9 mouse cellular contexts compared by ENCODE assay signal in the genomic region with DNA sequence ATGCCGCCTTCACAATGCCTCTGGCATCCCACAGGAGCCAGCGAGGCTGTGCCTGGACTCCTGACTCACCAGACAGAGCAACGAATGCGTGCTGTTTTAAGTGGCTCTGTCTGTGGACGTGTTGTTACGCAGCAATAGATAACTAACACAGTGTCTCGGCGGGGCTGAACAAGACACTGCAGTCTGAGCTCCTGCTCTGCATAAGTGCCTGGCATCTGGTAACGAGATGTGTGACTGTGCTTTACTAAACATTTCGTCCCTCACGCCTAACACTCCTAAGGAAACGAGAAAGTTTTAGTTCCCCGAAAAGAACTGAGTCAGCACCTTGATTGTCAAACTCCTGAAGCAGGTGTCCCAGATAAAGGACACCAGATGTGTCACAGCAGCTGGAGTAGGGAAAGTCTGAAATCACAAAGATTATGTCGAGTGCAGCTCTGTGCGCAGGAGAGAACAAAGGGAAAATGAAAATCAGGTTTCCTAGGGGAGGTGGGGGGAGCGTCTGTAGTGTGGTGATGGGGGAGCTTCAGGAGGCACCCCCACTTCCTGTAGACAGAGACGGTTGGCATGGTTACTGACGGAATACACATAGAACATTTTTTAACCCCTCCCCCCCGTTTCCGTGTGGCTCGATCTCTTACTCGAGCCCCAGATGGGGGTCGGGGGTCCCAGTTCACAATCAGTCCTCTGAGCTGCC.
DNase-seq lines count a peak whose midpoint lies in the region; ATAC-seq and TF ChIP-seq lines count a peak whose summit lies in the region.
"Had no signal": no experiment of that assay in that cellular context is flagged by ENCODE, and none has a peak within 500 bp of the region (broad histone marks: within the 10 kb centered on the region; RNA-seq: fewer than 3 reads in every experiment).

No protein-coding gene starts in this region.

- intact Hi-C loops in left cerebral cortex, postnatal 4 days (cut with DNase I), result no loop called here

- no peak overlapping the region for H3K4me3 ChIP-seq in lung, embryonic 15.5 days
- no peak overlapping the region for H3K4me3 ChIP-seq in limb, embryonic 11.5 days (ENCODE audit: low read depth, low read length)
- peak overlapping the region; percentile 5; the same call in 1 of the 2 replicates for H3K4me3 ChIP-seq in thymus, adult 2 months (ENCODE audit: control insufficient read depth, insufficient read depth, low read length)

- H3K4me1 ChIP-seq in lung, embryonic 15.5 days, result peaks cover 37% of the 10 kb centered on the region
- H3K4me1 ChIP-seq in limb, embryonic 11.5 days (ENCODE audit: control insufficient read depth, insufficient read depth, low read length), result peaks cover 41% of the 10 kb centered on the region
- H3K4me1 ChIP-seq in thymus, adult 2 months (replicated peaks; ENCODE audit: control insufficient read depth, insufficient read depth, low read length), result peaks cover 12% of the 10 kb centered on the region

- no peak for ATAC-seq in lung, embryonic 15.5 days (ENCODE audit: borderline replicate concordance, extremely low read depth, low FRiP score, low TSS enrichment)
- no peak for ATAC-seq in limb, embryonic 11.5 days (ENCODE audit: insufficient number of reproducible peaks, low FRiP score, low TSS enrichment, low read depth)
- no peak for ATAC-seq in erythroblast, adult 5-6 weeks (replicated peaks; ENCODE audit: low FRiP score, poor library complexity, severe bottlenecking)

- DNase-seq in lung, postnatal 36 days, result no peak
- peak; percentile 74 for DNase-seq in fibroblast of lung, adult 2 months (ENCODE audit: low read depth)
- peak; percentile 53 for DNase-seq in limb, embryonic 11.5 days (ENCODE audit: low spot score)
- peak; percentile 47 for DNase-seq in thymus, adult 2 months
- no peak for DNase-seq in adrenal gland, adult (ENCODE audit: inconsistent age in 2 of 2, low spot score in 1 of 2)
- no peak for DNase-seq in left cerebral cortex, postnatal 4 days

- no peaks in the 10 kb centered on the region for H3K9me3 ChIP-seq in lung, embryonic 15.5 days
- H3K9me3 ChIP-seq in limb, embryonic 11.5 days (ENCODE audit: control insufficient read depth, low read length), result no peaks in the 10 kb centered on the region

- no peak overlapping the region for H3K27ac ChIP-seq in lung, embryonic 15.5 days
- 0 out of 2 replicates have a peak overlapping the region, but pooled peaks have one; percentile 3 for H3K27ac ChIP-seq in limb, embryonic 11.5 days (replicated peaks; ENCODE audit: low read depth, low read length)
- peak overlapping the region; percentile 2; the same call in 1 of the 2 replicates for H3K27ac ChIP-seq in thymus, adult 2 months (ENCODE audit: control insufficient read depth, insufficient read depth, low read length)
- H3K27ac ChIP-seq: liver, embryonic 14.5 days had no signal

- H3K36me3 ChIP-seq in lung, embryonic 15.5 days, result no peaks in the 10 kb centered on the region
- no peaks in the 10 kb centered on the region for H3K36me3 ChIP-seq in limb, embryonic 11.5 days (ENCODE audit: control insufficient read depth, insufficient read depth, low read length)
- no peaks in the 10 kb centered on the region for H3K36me3 ChIP-seq in thymus, adult 2 months (ENCODE audit: control insufficient read depth, insufficient read depth, low read length)

- peak overlapping the region; percentile 32; the same call in 1 of the 2 replicates for H3K4me2 ChIP-seq in lung, embryonic 15.5 days
- H3K4me2 ChIP-seq in limb, embryonic 11.5 days (ENCODE audit: low read depth, severe bottlenecking), result peak overlapping the region; percentile 16; the same call in 1 of the 2 replicates

- no peak overlapping the region for H3K9ac ChIP-seq in lung, embryonic 15.5 days
- peak overlapping the region; percentile 23; the same call in 1 of the 2 replicates for H3K9ac ChIP-seq in limb, embryonic 11.5 days (ENCODE audit: low read length)
- H3K9ac ChIP-seq: liver, embryonic 14.5 days had no signal

- 16% methylated on average over 23 of the region's 23 CpGs for WGBS in lung, embryonic 15.5 days
- 37% methylated on average over 23 of the region's 23 CpGs for WGBS in limb, embryonic 11.5 days
- 25% methylated on average over 23 of the region's 23 CpGs for WGBS in thymus, adult 2 months

- no peaks in the 10 kb centered on the region for H3K27me3 ChIP-seq in lung, embryonic 15.5 days
- H3K27me3 ChIP-seq in limb, embryonic 11.5 days (ENCODE audit: control insufficient read depth, insufficient read depth, low read length), result no peaks in the 10 kb centered on the region
- H3K27me3 ChIP-seq in thymus, adult 2 months (ENCODE audit: control insufficient read depth, insufficient read depth, low read length), result no peaks in the 10 kb centered on the region

- TF ChIP-seq POLR2A in thymus, adult 2 months (IDR thresholded peaks at IDR 0.05; ENCODE audit: control insufficient read depth, extremely low read depth, insufficient read depth, low read length, poor library complexity), result no peak

- no peak for TF ChIP-seq CTCF in thymus, adult 2 months (IDR thresholded peaks at IDR 0.05; ENCODE audit: borderline replicate concordance, control insufficient read depth, extremely low read depth, insufficient read depth, low read length, poor library complexity)

Comparison
In these comparisons a context has a peak if more than half of its experiments do, and no peak if none do; other contexts are left out.
1. DNase-seq: peak in fibroblast of lung, adult 2 months (single experiment), limb, embryonic 11.5 days (single experiment) and thymus, adult 2 months (single experiment); none in lung, postnatal 36 days (single experiment), adrenal gland, adult (0 of 2) and left cerebral cortex, postnatal 4 days (single experiment).